Mouse (Mus musculus) megakaryocyte, adult 5-6 weeks (primary cell): Measurements from ENCODE around the gene Tor1b. TPM values are rescaled to one million over a fixed set of nuclear protein-coding genes. Genes with fewer than 3 reads are reported as not detected.

ENCODE experiments used
- ATAC-seq: 2 replicates; pipeline ENCODE4 v1.8.0; 2016; ENCODE audit warnings: mild to moderate bottlenecking, inconsistent platforms; ENCODE audit not compliant: poor library complexity, severe bottlenecking
- total RNA-seq, 2 experiments: library from RNA; stranded (forward) in 1 of 2; stranded (reverse) in 1 of 2; fragments of 153-499, 151-499 nt in 1 of 2; fragments of 221-1000, 200-1000 nt in 1 of 2; gene quantifications; 2 replicates each; pipeline versions ENCODE4 v1.2.3 to v1.2.4; 2015 to 2017

The Tor1b gene
- total RNA-seq, 2 experiments from 2014 or later = 32.7 to 40.3 TPM

GRCm38 (mm10) chr2:30985111-30986020 is 32.6 kb downstream of the Tor1b start:
- no peak for ATAC-seq

- ATAC-seq = no peak
These were observed 37.5 kb downstream of the Tor1b start for GRCm38 (mm10) chr2:30990221-30990620.

- ATAC-seq = no peak
These were observed 42.1 kb downstream of the Tor1b start for GRCm38 (mm10) chr2:30994853-30995252.

GRCm38 (mm10) chr2:30995432-30995996 is 42.8 kb downstream of the Tor1b start:
- no peak for ATAC-seq

- no peak for ATAC-seq
These were observed 45.9 kb downstream of the Tor1b start for GRCm38 (mm10) chr2:30998443-30999260.

GRCm38 (mm10) chr2:31002857-31003256 is 50.1 kb downstream of the Tor1b start:
- no peak for ATAC-seq

GRCm38 (mm10) chr2:31005453-31005852 is 52.7 kb downstream of the Tor1b start:
- ATAC-seq = no peak

GRCm38 (mm10) chr2:31006434-31006833 is 53.7 kb downstream of the Tor1b start:
- 0 out of 2 replicates have a peak, but pooled peaks have one; percentile 35 for ATAC-seq

GRCm38 (mm10) chr2:31007208-31007607 is 54.4 kb downstream of the Tor1b start:
- ATAC-seq = no peak

Other genes with a start within 250 kb of the Tor1b start
- not detected in 2 replicates for gene 1700001O22Rik, start 149.3 kb upstream of the Tor1b start, total RNA-seq (2015)
- 0.45 TPM in 1 of 2 replicates, not detected in the other for gene 1700001O22Rik, start 149.3 kb upstream of the Tor1b start, total RNA-seq (2017)
- 4.1 and 9.5 TPM in 2 replicates for gene Ntmt1, start 145.1 kb upstream of the Tor1b start, total RNA-seq (2015)
- 7.9 TPM in 2 replicates for gene Ntmt1, start 145.1 kb upstream of the Tor1b start, total RNA-seq (2017)
- gene Asb6, start 122.6 kb upstream of the Tor1b start, total RNA-seq (2015) = 4.3 and 6.1 TPM in 2 replicates
- gene Asb6, start 122.6 kb upstream of the Tor1b start, total RNA-seq (2017) = 12.6 and 17.1 TPM in 2 replicates
- not detected in 2 replicates for gene Prrx2, start 118.0 kb upstream of the Tor1b start, total RNA-seq (2015)
- not detected in 2 replicates for gene Prrx2, start 118.0 kb upstream of the Tor1b start, total RNA-seq (2017)
- 0.67 and 2.6 TPM in 2 replicates for gene Ptges, start 23.1 kb upstream of the Tor1b start, total RNA-seq (2015)
- 0.77 and 3.9 TPM in 2 replicates for gene Ptges, start 23.1 kb upstream of the Tor1b start, total RNA-seq (2017)
- gene Tor1a, start 15.0 kb downstream of the Tor1b start, total RNA-seq (2015) = 88.1 and 97.1 TPM in 2 replicates
- gene Tor1a, start 15.0 kb downstream of the Tor1b start, total RNA-seq (2017) = 132 and 135 TPM in 2 replicates
- gene BC005624, start 29.2 kb downstream of the Tor1b start, total RNA-seq (2015) = 30.7 and 36.0 TPM in 2 replicates
- 56.0 and 66.1 TPM in 2 replicates for gene BC005624, start 29.2 kb downstream of the Tor1b start, total RNA-seq (2017)
- gene Usp20, start 29.3 kb downstream of the Tor1b start, total RNA-seq (2015) = 1.9 and 2.5 TPM in 2 replicates
- 2.9 and 3.1 TPM in 2 replicates for gene Usp20, start 29.3 kb downstream of the Tor1b start, total RNA-seq (2017)
- gene Fnbp1, start 189.0 kb downstream of the Tor1b start, total RNA-seq (2015) = 62.0 and 64.1 TPM in 2 replicates
- gene Fnbp1, start 189.0 kb downstream of the Tor1b start, total RNA-seq (2017) = 39.0 and 48.7 TPM in 2 replicates
- 22.1 and 22.2 TPM in 2 replicates for gene Gpr107, start 199.4 kb downstream of the Tor1b start, total RNA-seq (2015)
- gene Gpr107, start 199.4 kb downstream of the Tor1b start, total RNA-seq (2017) = 29.2 and 32.1 TPM in 2 replicates